Mouse (Mus musculus): Measurements from ENCODE around the gene Ociad2. TPM values are rescaled to one million over a fixed set of nuclear protein-coding genes. Genes with fewer than 3 reads are reported as not detected.

Gene Ociad2
- polyA plus RNA-seq (2015; fragmentation: Nextera tagmentation; extraction: Ambion mirVana), result 25.3 and 27.3 TPM in 2 replicates

DNA sequence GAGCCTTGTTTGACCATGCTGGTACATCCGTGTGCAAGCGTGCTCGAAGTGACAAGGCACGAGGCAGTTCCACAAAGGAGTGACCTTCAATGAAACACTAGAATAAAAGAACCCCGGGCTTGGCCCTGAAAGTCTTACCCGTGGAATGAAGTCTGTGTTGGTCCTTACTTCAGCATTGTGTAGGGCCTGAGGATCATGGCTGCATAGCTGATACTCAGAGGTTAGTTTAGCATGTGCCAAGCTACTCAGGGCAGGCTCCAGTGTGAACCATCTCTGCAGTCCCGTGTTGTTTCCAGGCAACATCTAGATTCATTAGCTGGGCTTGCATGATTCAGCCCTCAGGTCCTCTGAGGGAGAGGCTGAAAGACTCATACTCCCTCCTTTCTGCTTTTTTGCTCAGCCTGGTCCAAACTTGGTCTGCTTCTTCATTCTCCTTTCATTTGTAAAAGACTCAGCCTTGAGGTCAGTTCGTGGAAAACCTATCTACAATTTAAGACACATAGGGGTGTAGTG, at the start of gene Ociad2:
Gene Ociad2, minus strand, starts transcription at position 306 of the 513 bp plus-strand sequence.
- H3K4me1 ChIP-seq, result peaks cover 23% of the 10 kb centered on the region
- no peaks in the 10 kb centered on the region for H3K36me3 ChIP-seq (replicated peaks)
- no peak within 1 kb of the TSS for H3K27ac ChIP-seq
- no peak within 1 kb of the TSS for H3K4me3 ChIP-seq
- H3K9me3 ChIP-seq, result no peaks in the 10 kb centered on the region
- 75% methylated on average over 8 of the region's 8 CpGs for WGBS
- no peak within 1 kb of the TSS for H3K9ac ChIP-seq
- ATAC-seq (replicated peaks), result no peak
- H3K27me3 ChIP-seq (replicated peaks), result no peaks in the 10 kb centered on the region
- H3K4me2 ChIP-seq, result no peak within 1 kb of the TSS

- no peak overlapping the region for H3K9ac ChIP-seq
- peak; percentile 70 for ATAC-seq (replicated peaks)
- H3K27me3 ChIP-seq (replicated peaks), result peaks cover 3% of the 10 kb centered on the region
- no peaks in the 10 kb centered on the region for H3K9me3 ChIP-seq
- no peaks in the 10 kb centered on the region for H3K36me3 ChIP-seq (replicated peaks)
- H3K4me1 ChIP-seq, result peaks cover 6% of the 10 kb centered on the region; the same call in 1 of the 2 replicates
- no peak overlapping the region for H3K4me3 ChIP-seq
- 29% methylated on average over 4 of the region's 4 CpGs for WGBS
- no peak overlapping the region for H3K27ac ChIP-seq
- no peak overlapping the region for H3K4me2 ChIP-seq
Observed at GRCm38 (mm10) chr5:73383647-73383970, 42.8 kb upstream of the Ociad2 start.

DNA sequence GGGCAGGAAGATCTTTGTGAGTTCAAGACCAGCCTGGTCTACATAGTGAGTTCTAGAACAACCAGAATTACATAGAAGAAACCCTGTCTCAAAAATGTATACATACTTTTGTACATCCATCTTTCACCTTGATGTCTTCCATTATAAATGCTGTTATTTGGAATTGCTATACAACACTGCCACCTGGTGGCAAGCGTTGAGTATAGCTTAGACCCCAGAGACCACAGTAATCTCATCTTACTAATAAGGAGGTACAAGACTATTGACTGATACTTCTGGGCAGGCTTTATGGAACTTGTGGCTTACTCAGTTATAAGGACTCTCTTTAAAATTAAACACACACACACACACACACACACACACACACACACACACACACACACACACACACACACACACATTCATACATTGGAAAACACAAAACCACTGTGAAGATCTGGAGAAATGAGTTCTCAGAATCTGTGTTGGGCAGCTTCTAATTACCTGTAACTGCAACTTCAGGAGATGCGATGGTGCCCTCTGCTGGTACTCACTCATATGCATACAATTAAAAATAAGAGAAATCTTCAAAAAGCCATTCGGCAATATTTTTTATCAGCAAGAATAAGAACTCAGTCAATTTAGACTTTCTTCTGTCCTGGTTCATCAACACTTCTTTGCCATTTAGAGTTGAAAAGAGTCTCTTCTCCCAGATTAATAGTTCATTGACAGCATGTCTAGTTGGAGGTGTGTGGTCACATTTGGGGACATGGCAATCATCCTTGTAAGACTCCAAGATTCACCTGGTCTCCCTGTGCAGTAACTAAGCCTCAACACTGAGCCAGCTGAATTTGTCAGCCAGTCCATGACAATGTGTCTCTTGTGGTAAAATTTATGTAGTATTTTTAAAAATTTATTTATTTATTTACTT, 42.2 kb upstream of the Ociad2 start:
- Histone ChIP-seq H3K9ac (no peak overlapping the region), H3K4me3 (no peak overlapping the region), H3K27ac (no peak overlapping the region), H3K27me3 (replicated peaks) (peaks cover 3% of the 10 kb centered on the region), H3K36me3 (replicated peaks) (no peaks in the 10 kb centered on the region), H3K4me1 (peaks cover 6% of the 10 kb centered on the region; the same call in 1 of the 2 replicates), H3K9me3 (no peaks in the 10 kb centered on the region), H3K4me2 (no peak overlapping the region)
- WGBS, result 26% methylated on average over 3 of the region's 3 CpGs
- peak; percentile 43 for ATAC-seq (replicated peaks)

DNA sequence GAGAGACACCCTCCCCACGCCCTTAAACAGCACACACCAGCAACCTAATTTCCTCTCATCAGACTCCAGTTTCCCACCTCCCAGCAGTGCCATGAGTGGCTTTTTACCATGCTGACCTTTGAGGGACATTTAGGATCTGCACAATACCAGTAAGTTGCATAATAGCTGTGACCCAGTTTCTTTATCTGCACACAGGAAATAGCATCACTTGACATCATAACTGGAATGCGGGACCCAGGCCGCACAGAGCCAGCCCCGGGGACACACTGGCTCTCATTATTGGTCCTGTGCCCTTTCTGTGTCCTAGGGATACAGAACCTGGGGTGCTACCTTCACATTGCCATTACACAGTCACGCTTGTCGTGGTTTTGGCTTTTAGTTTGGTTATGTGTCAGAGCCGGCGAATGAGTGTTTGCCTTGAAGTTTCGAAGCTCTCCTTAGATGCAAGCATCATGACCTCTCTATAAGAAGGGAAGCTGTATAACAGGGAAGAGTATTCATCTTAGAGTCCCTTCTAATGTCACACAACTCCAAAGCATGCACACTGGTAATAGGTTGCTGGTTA, 41.2 kb upstream of the Ociad2 start:
- 86% methylated on average over 9 of the region's 9 CpGs for WGBS
- Histone ChIP-seq H3K9me3 (no peaks in the 10 kb centered on the region), H3K4me2 (no peak overlapping the region), H3K27ac (no peak overlapping the region), H3K4me1 (peaks cover 6% of the 10 kb centered on the region; the same call in 1 of the 2 replicates), H3K9ac (no peak overlapping the region), H3K36me3 (replicated peaks) (no peaks in the 10 kb centered on the region), H3K27me3 (replicated peaks) (peaks cover 3% of the 10 kb centered on the region), H3K4me3 (no peak overlapping the region)
- no peak for ATAC-seq (replicated peaks)

DNA sequence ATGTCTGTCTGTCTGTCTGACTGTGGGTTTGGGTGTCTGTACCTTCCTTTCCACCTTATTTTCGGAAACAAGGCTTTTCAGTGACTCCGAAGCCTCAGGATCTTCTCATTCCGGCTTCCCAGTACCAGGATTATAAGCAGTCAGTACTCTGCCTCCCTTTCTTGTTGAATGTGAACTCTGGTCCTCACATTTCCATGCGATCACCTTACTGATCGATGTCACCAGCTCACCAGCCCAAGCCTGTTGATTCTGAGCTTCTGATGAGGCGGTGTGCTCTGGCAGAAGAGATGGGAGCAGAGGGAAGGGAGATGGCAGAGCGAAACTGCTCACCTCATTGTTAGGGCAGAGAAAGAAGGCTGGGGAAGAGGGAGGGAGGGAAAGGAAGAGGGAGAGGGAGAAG, 40.7 kb upstream of the Ociad2 start:
- no peaks in the 10 kb centered on the region for H3K36me3 ChIP-seq (replicated peaks)
- 78% methylated on average over 7 of the region's 7 CpGs for WGBS
- no peak overlapping the region for H3K27ac ChIP-seq
- no peak for ATAC-seq (replicated peaks)
- no peaks in the 10 kb centered on the region for H3K9me3 ChIP-seq
- H3K27me3 ChIP-seq (replicated peaks), result peaks cover 3% of the 10 kb centered on the region
- H3K4me2 ChIP-seq, result no peak overlapping the region
- H3K4me1 ChIP-seq, result peaks cover 6% of the 10 kb centered on the region; the same call in 1 of the 2 replicates
- no peak overlapping the region for H3K4me3 ChIP-seq
- H3K9ac ChIP-seq, result no peak overlapping the region

GRCm38 (mm10) chr5:73380829-73381228, 40.0 kb upstream of the Ociad2 start:
- Histone ChIP-seq H3K4me1 (peaks cover 9% of the 10 kb centered on the region), H3K9ac (no peak overlapping the region), H3K36me3 (replicated peaks) (no peaks in the 10 kb centered on the region), H3K27ac (no peak overlapping the region), H3K27me3 (replicated peaks) (peaks cover 3% of the 10 kb centered on the region), H3K4me2 (no peak overlapping the region), H3K4me3 (no peak overlapping the region), H3K9me3 (no peaks in the 10 kb centered on the region)
- ATAC-seq (replicated peaks), result no peak
- WGBS, result 72% methylated on average over 8 of the region's 8 CpGs

- no peak overlapping the region for H3K4me2 ChIP-seq
- H3K9ac ChIP-seq, result no peak overlapping the region
- H3K27me3 ChIP-seq (replicated peaks), result peaks cover 3% of the 10 kb centered on the region
- peak; percentile 72 for ATAC-seq (replicated peaks)
- no peak overlapping the region for H3K27ac ChIP-seq
- 30% methylated on average over 3 of the region's 3 CpGs for WGBS
- H3K9me3 ChIP-seq, result no peaks in the 10 kb centered on the region
- no peaks in the 10 kb centered on the region for H3K36me3 ChIP-seq (replicated peaks)
- H3K4me3 ChIP-seq, result no peak overlapping the region
- H3K4me1 ChIP-seq, result peaks cover 9% of the 10 kb centered on the region
Observed at GRCm38 (mm10) chr5:73379908-73380307, 39.1 kb upstream of the Ociad2 start.

DNA sequence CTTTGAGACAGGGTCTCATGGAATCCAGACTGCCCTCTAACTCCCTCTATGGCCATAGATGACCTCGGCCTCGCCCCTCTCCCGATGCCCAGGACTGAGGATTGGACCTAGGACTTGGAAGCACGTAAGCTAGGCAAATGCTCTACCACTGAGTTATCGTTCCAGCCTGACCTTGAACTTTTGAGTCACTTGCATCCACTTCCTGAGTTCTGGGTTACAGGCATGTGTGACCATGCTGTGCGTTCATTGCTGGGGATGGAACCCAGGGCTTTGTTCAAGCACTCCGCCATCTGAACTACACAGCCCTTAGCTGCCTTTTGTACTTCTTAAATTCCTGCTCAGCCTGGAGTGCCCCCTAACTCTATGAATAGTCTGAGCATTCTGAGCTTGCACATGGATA, 35.7 kb upstream of the Ociad2 start:
- ATAC-seq (replicated peaks), result no peak
- H3K36me3 ChIP-seq (replicated peaks), result no peaks in the 10 kb centered on the region
- WGBS, result 75% methylated on average over 7 of the region's 7 CpGs
- no peak overlapping the region for H3K4me2 ChIP-seq
- no peak overlapping the region for H3K4me3 ChIP-seq
- H3K9me3 ChIP-seq, result no peaks in the 10 kb centered on the region
- peaks cover 3% of the 10 kb centered on the region; the same call in 1 of the 2 replicates for H3K4me1 ChIP-seq
- H3K27me3 ChIP-seq (replicated peaks), result peaks cover 2% of the 10 kb centered on the region; the same call in 1 of the 2 replicates
- H3K9ac ChIP-seq, result no peak overlapping the region
- H3K27ac ChIP-seq, result no peak overlapping the region

DNA sequence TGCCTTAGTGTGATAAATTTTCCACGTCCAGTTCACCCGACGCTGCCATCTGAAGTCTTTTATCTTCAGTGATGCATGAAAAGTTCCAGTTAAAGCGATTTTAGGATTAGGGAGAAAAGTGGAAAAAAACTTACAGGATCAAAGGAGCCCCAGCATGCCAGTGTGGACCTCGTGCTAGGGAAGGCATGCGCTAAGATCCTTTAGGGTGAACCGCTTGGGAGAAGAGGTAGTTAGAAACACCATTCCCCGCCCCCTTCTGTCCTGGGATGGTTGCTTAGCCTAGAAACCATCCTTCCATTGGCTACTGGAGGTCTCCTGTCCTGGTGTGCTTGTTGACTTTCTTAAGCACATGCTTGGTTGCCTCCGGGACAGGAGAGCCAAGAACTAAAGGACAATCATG, 35.2 kb upstream of the Ociad2 start:
- peak; percentile 77 for ATAC-seq (replicated peaks)
- no peak overlapping the region for H3K9ac ChIP-seq
- no peaks in the 10 kb centered on the region for H3K36me3 ChIP-seq (replicated peaks)
- H3K27me3 ChIP-seq (replicated peaks), result no peaks in the 10 kb centered on the region
- peaks cover 3% of the 10 kb centered on the region; the same call in 1 of the 2 replicates for H3K4me1 ChIP-seq
- no peak overlapping the region for H3K4me3 ChIP-seq
- H3K27ac ChIP-seq, result no peak overlapping the region
- H3K4me2 ChIP-seq, result no peak overlapping the region
- 43% methylated on average over 9 of the region's 9 CpGs for WGBS
- no peaks in the 10 kb centered on the region for H3K9me3 ChIP-seq

- Histone ChIP-seq H3K4me1 (peaks cover 3% of the 10 kb centered on the region; the same call in 1 of the 2 replicates), H3K4me3 (no peak overlapping the region), H3K36me3 (replicated peaks) (no peaks in the 10 kb centered on the region), H3K9me3 (no peaks in the 10 kb centered on the region), H3K4me2 (no peak overlapping the region), H3K27ac (no peak overlapping the region), H3K9ac (no peak overlapping the region), H3K27me3 (replicated peaks) (no peaks in the 10 kb centered on the region)
- ATAC-seq (replicated peaks), result no peak
- 43% methylated on average over 3 of the region's 3 CpGs for WGBS
Observed at GRCm38 (mm10) chr5:73373184-73373583, 32.4 kb upstream of the Ociad2 start.

DNA sequence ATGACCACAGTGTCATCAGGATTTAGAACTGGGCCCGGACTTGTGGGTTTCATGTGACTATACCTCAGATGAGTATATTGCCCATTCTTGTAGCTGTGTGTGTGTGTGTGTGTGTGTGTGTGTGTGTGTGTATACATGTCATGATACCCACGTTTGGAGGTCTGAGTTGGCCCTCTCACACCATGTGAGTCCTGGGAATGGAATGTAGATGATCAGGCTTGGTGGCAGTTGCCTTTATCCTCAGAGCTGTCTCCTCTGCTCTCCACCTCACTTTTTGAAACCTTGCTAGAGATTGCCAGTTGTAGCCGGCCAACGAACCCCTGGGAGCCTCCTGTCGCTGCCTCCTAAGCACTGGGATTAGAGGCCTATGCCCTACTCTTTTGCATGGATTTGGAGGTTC, 31.8 kb upstream of the Ociad2 start:
- H3K27me3 ChIP-seq (replicated peaks), result no peaks in the 10 kb centered on the region
- H3K4me2 ChIP-seq, result no peak overlapping the region
- 78% methylated on average over 5 of the region's 5 CpGs for WGBS
- H3K4me1 ChIP-seq, result peaks cover 3% of the 10 kb centered on the region; the same call in 1 of the 2 replicates
- no peak overlapping the region for H3K9ac ChIP-seq
- ATAC-seq (replicated peaks), result no peak
- H3K9me3 ChIP-seq, result no peaks in the 10 kb centered on the region
- no peaks in the 10 kb centered on the region for H3K36me3 ChIP-seq (replicated peaks)
- no peak overlapping the region for H3K4me3 ChIP-seq
- no peak overlapping the region for H3K27ac ChIP-seq

DNA sequence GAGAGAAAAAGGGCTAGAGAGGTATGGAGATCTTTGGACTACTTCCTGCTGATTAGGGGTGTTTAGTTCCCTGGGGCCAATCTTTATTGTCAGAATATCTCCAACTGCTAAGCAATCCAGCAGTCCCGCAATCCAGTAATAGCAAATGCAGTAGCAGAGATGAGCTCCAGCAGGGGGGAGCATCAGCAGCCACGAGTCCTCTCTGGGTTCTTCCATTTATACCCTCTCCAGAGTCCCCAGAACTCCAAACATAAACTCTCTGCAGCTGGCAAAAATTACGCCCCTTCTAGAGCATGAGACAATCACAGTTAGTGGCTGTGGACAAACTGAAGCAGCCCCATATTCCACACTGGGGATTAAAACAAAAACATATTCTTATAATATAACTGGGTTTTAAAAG, 28.9 kb upstream of the Ociad2 start:
- WGBS, result 45% methylated on average over 3 of the region's 3 CpGs
- H3K9me3 ChIP-seq, result no peaks in the 10 kb centered on the region
- no peak for ATAC-seq (replicated peaks)
- no peak overlapping the region for H3K27ac ChIP-seq
- no peak overlapping the region for H3K9ac ChIP-seq
- H3K27me3 ChIP-seq (replicated peaks), result no peaks in the 10 kb centered on the region
- H3K4me2 ChIP-seq, result no peak overlapping the region
- H3K36me3 ChIP-seq (replicated peaks), result no peaks in the 10 kb centered on the region
- no peaks in the 10 kb centered on the region for H3K4me1 ChIP-seq
- H3K4me3 ChIP-seq, result no peak overlapping the region

All from midbrain, embryonic 15.5 days (tissue).